Mouse (Mus musculus): ENCODE data around the gene Ndufa1. TPM values are rescaled to one million over a fixed set of nuclear protein-coding genes. Genes with fewer than 3 reads are reported as not detected.

The Ndufa1 gene
- polyA plus RNA-seq (2012; ENCODE audit: low replicate concordance) = 30.7 and 109 TPM in 2 replicates

GRCm38 (mm10) chrX:37191105-37191743 lies at the start of gene Ndufa1, which contains the start of gene Rnf113a1:
Ndufa1 (minus strand) TSS chrX:37191163.
Rnf113a1 (plus strand) TSS chrX:37191245.

GRCm38 (mm10) chrX:37222158-37222557 lies 31.2 kb upstream of the Ndufa1 start, which contains the start of gene Rhox1:
Rhox1 (minus strand) TSS chrX:37222258.

GRCm38 (mm10) chrX:37210941-37211340 lies 20.0 kb upstream of the Ndufa1 start, which contains the start of gene Gm9:
Gm9 (minus strand) TSS chrX:37211041.

GRCm38 (mm10) chrX:37168742-37169141 lies 22.2 kb downstream of the Ndufa1 start, which contains the start of gene Akap14:
Akap14 (minus strand) TSS chrX:37168842.

Other genes starting within 250 kb of the Ndufa1 start
- 2.4 and 2.7 TPM in 2 replicates for gene Sept6, start 199.4 kb downstream of the Ndufa1 start, polyA plus RNA-seq (2012; ENCODE audit: low replicate concordance)
- not detected in 2 replicates for gene Sowahd, start 142.3 kb downstream of the Ndufa1 start, polyA plus RNA-seq (2012; ENCODE audit: low replicate concordance)
- gene Rpl39, start 105.8 kb downstream of the Ndufa1 start, polyA plus RNA-seq (2012; ENCODE audit: low replicate concordance) = 55.0 and 262 TPM in 2 replicates
- gene Upf3b, start 80.8 kb downstream of the Ndufa1 start, polyA plus RNA-seq (2012; ENCODE audit: low replicate concordance) = 0.30 and 3.8 TPM in 2 replicates
- 14.8 and 19.1 TPM in 2 replicates for gene Nkap, start 64.4 kb downstream of the Ndufa1 start, polyA plus RNA-seq (2012; ENCODE audit: low replicate concordance)
- not detected in 2 replicates for gene Akap14, start 22.3 kb downstream of the Ndufa1 start, polyA plus RNA-seq (2012; ENCODE audit: low replicate concordance)
- gene Rnf113a1, start 82 bp upstream of the Ndufa1 start, polyA plus RNA-seq (2012; ENCODE audit: low replicate concordance) = 1.7 and 2.7 TPM in 2 replicates
- not detected in 2 replicates for gene Gm9, start 19.9 kb upstream of the Ndufa1 start, polyA plus RNA-seq (2012; ENCODE audit: low replicate concordance)
- gene Rhox1, start 31.1 kb upstream of the Ndufa1 start, polyA plus RNA-seq (2012; ENCODE audit: low replicate concordance) = not detected in 2 replicates
- gene Rhox2a, start 53.8 kb upstream of the Ndufa1 start, polyA plus RNA-seq (2012; ENCODE audit: low replicate concordance) = not detected in 2 replicates
- not detected in 2 replicates for gene Rhox3a, start 58.8 kb upstream of the Ndufa1 start, polyA plus RNA-seq (2012; ENCODE audit: low replicate concordance)
- gene Rhox4a, start 74.2 kb upstream of the Ndufa1 start, polyA plus RNA-seq (2012; ENCODE audit: low replicate concordance) = not detected in 2 replicates
- gene Rhox3a2, start 188.9 kb upstream of the Ndufa1 start, polyA plus RNA-seq (2012; ENCODE audit: low replicate concordance) = not detected in 2 replicates
- gene Rhox4a2, start 199.7 kb upstream of the Ndufa1 start, polyA plus RNA-seq (2012; ENCODE audit: low replicate concordance) = not detected in 2 replicates
- not detected in 2 replicates for gene Rhox2b, start 220.9 kb upstream of the Ndufa1 start, polyA plus RNA-seq (2012; ENCODE audit: low replicate concordance)
- not detected in 2 replicates for gene Rhox4b, start 241.3 kb upstream of the Ndufa1 start, polyA plus RNA-seq (2012; ENCODE audit: low replicate concordance)